Mouse (Mus musculus): Measurements from ENCODE around the gene Ncoa4.

- TF ChIP-seq POLR2A (IDR thresholded peaks at IDR 0.05; ENCODE audit: extremely low read depth, insufficient read depth, low read length): no peak
- TF ChIP-seq CTCF (IDR thresholded peaks at IDR 0.05; ENCODE audit: low read depth, low read length): no peak
Measured at GRCm38 (mm10) chr14:32131836-32132235, 27.8 kb upstream of the Ncoa4 start.

All from liver, adult 2 months (tissue).